Mouse (Mus musculus) liver, adult (tissue): Measurements from ENCODE around the gene Trip6.
A peak's percentile ranks its signal among the peaks of the same experiment; 100 is the strongest.

Experiments
- GATA4 ChIP-seq: IDR thresholded peaks from 2 replicates; pipeline ENCODE4 v1.6.1; 2014; ENCODE audit warnings: mild to moderate bottlenecking, low read length; ENCODE audit not compliant: insufficient replicate concordance

Trip6 gene

GRCm38 (mm10) chr5:137294744-137295093 is 19.5 kb downstream of the Trip6 start:
- TF ChIP-seq GATA4 = no peak

DNA sequence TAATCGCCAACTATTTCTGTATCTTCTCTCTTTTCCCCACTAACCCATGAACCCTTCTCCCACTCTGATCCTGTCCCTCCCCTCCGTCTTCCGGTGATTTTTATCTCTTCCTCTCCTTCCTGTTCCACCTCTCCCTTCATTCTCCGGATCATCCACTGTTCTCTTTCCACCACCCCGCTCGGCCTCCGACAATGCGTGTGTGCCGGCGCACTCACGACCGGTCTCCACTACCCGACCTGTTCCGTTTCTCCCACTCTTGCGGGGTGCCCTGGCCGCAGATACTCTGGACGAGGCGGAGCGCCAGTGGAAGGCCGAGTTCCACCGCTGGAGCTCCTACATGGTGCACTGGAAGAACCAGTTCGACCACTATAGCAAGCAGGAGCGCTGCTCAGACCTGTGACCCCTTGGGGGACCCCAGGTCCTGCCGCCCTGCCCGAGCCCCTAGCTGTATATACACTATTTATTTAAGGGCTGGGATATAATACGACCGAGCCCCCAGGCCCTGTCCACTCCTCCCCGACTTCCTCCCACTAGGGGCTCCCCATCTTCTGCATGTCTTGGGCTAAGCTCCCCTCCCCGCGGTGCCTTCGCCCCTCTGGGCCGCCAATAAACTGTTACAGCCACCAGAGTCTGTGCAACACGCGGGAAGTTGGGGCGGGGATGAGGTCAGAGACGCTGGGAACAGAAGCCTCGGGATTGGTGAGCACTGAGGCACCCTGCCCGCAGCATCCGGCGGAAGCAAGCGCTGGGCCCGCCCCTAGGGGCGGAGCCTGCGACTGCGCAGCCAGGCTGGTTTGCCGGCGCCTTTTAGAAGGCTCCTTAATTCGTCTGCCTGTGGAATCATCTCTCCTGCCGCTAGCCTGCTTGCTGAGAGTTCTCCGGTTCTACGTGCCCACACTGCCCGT is 20.1 kb downstream of the Trip6 start, which contains the start of gene Ufsp1:
Gene Ufsp1, plus strand, starts transcription at position 791 of the 905 bp plus-strand sequence.
- peak; percentile 68; the same call in 1 of the 2 replicates for TF ChIP-seq GATA4

DNA sequence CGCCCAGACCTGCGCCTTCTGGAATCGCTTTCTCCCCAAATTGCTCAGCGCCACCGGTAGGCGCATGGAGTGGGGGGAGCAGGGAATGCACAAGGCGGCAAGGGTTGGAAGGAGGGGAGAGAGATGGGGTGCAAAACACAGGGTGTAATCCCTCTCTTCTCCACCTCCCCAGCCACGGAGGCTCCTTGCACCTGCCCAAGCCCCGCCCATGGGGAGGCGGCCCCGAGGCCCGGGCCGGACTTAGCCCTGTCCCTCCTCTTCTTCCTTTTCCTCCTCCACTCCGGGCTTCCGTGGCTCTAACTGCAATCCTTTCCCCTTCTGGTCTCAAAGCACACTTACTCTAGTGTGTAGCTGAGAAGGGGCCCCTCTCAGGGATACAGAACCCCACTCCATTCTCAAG is 20.9 kb downstream of the Trip6 start:
- TF ChIP-seq GATA4 = no peak

DNA sequence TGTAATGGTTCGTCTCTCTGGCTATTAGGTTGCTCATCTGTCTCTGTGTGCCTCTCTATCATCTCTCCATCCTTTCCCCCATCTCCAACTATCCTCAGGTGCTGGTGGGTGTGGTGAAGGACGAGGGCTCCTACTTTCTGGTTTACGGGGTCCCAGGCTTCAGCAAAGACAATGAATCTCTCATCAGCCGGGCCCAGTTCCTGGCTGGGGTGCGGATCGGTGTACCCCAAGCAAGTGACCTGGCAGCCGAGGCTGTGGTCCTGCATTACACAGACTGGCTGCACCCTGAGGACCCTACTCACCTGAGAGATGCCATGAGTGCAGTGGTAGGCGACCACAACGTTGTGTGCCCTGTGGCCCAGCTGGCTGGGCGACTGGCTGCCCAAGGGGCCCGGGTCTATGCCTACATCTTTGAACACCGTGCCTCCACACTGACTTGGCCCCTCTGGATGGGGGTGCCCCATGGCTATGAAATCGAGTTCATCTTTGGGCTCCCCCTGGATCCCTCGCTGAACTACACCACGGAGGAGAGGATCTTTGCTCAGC is 22.8 kb downstream of the Trip6 start:
- TF ChIP-seq GATA4 = no peak

DNA sequence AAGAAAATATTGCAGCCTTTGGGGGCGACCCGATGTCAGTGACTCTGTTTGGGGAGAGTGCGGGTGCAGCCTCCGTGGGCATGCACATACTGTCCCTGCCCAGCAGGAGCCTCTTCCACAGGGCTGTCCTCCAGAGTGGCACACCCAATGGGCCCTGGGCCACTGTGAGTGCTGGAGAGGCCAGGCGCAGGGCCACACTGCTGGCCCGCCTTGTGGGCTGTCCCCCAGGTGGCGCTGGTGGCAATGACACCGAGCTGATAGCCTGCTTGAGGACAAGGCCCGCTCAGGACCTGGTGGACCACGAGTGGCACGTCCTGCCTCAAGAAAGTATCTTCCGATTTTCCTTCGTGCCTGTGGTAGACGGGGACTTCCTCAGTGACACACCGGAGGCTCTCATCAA is 23.5 kb downstream of the Trip6 start:
- TF ChIP-seq GATA4 = no peak; the same call in 1 of the 2 replicates

GRCm38 (mm10) chr5:137289591-137290365 is 24.4 kb downstream of the Trip6 start:
- TF ChIP-seq GATA4 = no peak

DNA sequence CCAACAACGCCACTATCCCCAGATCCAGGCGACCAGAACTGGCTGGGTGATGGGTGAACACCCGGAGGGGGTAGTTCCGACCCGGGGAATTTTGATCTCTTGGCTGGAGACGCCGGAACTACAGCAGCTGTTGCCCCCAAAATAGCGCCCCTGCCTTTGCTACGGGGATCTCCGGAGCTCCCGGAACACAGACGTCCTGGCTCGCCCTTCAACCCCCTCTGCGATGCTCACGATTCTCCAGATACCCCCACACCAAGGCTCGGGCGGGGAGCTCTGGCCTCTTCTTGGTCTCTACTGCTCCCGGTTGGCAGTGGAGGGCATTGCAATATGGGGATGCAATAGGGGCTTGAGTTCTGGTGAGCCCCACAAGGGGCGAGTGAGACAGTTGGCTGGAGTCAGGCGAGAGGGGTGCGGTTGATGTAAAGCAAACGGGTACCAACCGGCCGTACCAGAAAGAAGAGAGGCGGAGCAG is 25.2 kb downstream of the Trip6 start:
- TF ChIP-seq GATA4 = no peak

DNA sequence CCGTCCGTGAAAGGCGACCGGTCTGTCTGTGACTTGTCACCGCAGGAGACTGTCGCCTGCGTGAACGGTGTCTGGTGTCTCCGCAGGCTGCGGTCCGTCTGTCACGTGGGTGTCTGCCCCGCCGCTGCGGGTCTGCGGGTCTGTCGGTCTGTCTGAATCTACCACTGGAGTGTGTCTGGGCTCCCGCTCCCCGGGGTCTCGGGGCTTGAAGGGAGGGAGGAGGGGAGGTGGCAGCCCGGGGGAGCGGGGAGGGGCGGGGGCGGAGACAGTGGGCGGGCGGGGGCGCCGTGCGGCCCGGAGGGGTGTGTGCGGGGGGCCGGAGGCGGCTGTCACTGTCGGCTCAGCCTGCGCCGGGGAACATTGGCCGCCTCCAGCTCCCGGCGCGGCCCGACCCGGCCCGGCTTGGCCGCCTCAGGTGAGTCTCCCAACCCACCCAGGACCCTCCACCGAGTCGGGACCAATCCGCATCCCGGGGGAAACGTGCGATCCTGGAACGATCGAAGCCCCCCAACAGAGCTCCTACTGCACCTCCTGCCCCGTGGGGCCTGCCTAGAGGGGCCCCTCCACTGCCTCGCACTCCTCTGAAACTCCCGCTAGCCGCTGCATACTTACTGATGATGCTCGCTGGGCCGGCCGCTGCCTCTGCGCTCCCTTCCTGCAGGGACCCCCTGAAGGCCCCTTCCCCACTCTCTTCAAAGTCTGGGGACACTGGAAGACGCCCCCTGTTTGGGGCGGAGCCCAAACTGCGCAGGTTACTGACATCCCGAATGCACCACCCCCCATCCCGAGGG is 26.1 kb downstream of the Trip6 start:
- TF ChIP-seq GATA4 = no peak

GRCm38 (mm10) chr5:137287032-137287952 is 26.9 kb downstream of the Trip6 start, which contains the start of gene Ache:
Ache (plus strand) TSS chr5:137287519.
- TF ChIP-seq GATA4 = no peak

- TF ChIP-seq GATA4 = no peak
Observed at GRCm38 (mm10) chr5:137286655-137287031, 27.6 kb downstream of the Trip6 start.

DNA sequence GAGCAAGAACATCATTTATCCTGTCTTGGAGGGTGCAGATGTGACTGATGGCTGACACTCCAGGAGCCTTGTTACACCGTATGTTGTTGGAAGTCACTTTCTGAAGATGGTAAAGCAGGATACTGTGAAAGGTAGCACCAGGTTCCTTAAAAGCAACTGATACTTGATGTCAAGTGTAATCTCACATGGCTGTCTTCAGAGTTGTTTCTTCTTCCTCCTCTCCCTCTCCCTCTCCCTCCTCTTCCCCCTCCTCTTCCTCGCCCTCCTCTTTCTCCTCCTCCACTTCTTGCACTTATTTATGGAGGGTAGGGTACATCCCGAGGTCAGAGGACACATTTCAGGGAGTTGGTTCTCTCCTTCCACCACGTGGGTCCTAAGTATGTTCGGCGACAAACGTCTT is 28.2 kb downstream of the Trip6 start:
- TF ChIP-seq GATA4 = no peak

- TF ChIP-seq GATA4 = no peak
Observed at GRCm38 (mm10) chr5:137285045-137285444, 29.2 kb downstream of the Trip6 start.

- TF ChIP-seq GATA4 = no peak
Observed at GRCm38 (mm10) chr5:137277360-137278342, 36.6 kb downstream of the Trip6 start.
